Mouse (Mus musculus) limb, embryonic 10.5 days (tissue): ENCODE results near the gene Zdhhc1. TPM values are rescaled to one million over a fixed set of nuclear protein-coding genes. Genes with fewer than 3 reads are reported as not detected.

Experiments used
- DNase-seq: peaks from one replicate; pipeline ENCODE4 v3.0.0-alpha.2; 2017; ENCODE audit warnings: low spot score
- H3K27ac ChIP-seq: fragments of 300-500 bp; sonication (generic); 2 replicates; pipeline ENCODE4 v1.5.1; 2016; ENCODE audit warnings: mild to moderate bottlenecking
- H3K27me3 ChIP-seq: fragments of 300-500 bp; sonication (generic); 2 replicates; pipeline ENCODE4 v1.6.1; 2016; ENCODE audit warnings: low read depth, mild to moderate bottlenecking; ENCODE audit not compliant: poor library complexity, severe bottlenecking
- H3K36me3 ChIP-seq: fragments of 300-500 bp; sonication (generic); 2 replicates; pipeline ENCODE4 v1.6.1; 2016; ENCODE audit warnings: mild to moderate bottlenecking, moderate library complexity
- H3K4me1 ChIP-seq: fragments of 300-500 bp; sonication (generic); 2 replicates; pipeline ENCODE4 v1.6.1; 2016
- H3K4me3 ChIP-seq: fragments of 300-500 bp; sonication (generic); 2 replicates; pipeline ENCODE4 v1.5.1; 2016; ENCODE audit warnings: mild to moderate bottlenecking, moderate library complexity
- H3K9me3 ChIP-seq: fragments of 300-500 bp; sonication (generic); replicated peaks from 2 replicates; pipeline ENCODE4 v1.6.1; 2016; ENCODE audit warnings: mild to moderate bottlenecking
- WGBS: fragments of 180-500 bp; shearing (Covaris S2); methylation state at CpG from one replicate; pipeline ENCODE4 v1.1.7; 2016; 5-methylcytosine and 5-hydroxymethylcytosine counted together
- polyA plus RNA-seq: library from polyadenylated mRNA; unstranded; fragments of >200 nt; fragmentation: Nextera tagmentation; extraction: Ambion mirVana; gene quantifications from 2 replicates; pipeline ENCODE4 v1.2.1, GENCODE M21; 2016

Zdhhc1 gene
- polyA plus RNA-seq, 1 experiment from 2014 or later: 25.3 TPM

- peaks cover 73% of the 10 kb centered on the region for H3K4me1 ChIP-seq
- H3K36me3 ChIP-seq: no peaks in the 10 kb centered on the region
- no peak overlapping the region for H3K4me3 ChIP-seq
- H3K27me3 ChIP-seq: peaks cover 9% of the 10 kb centered on the region
- no peaks in the 10 kb centered on the region for H3K9me3 ChIP-seq
- WGBS: 82% methylated on average over 6 of the region's 6 CpGs
- peak overlapping the region; percentile 48 for H3K27ac ChIP-seq
- DNase-seq: no peak
Measured at GRCm38 (mm10) chr8:105514194-105514593, 17.5 kb upstream of the Zdhhc1 start.

GRCm38 (mm10) chr8:105509997-105510735 lies 13.5 kb upstream of the Zdhhc1 start:
- Histone ChIP-seq H3K36me3 (no peaks in the 10 kb centered on the region), H3K27ac (peak overlapping the region; percentile 85), H3K9me3 (no peaks in the 10 kb centered on the region), H3K4me1 (peaks cover 49% of the 10 kb centered on the region), H3K4me3 (peak overlapping the region; percentile 21; the same call in 1 of the 2 replicates), H3K27me3 (peaks cover 6% of the 10 kb centered on the region)
- WGBS: 47% methylated on average over 12 of the region's 12 CpGs
- DNase-seq: peak; percentile 45

GRCm38 (mm10) chr8:105508758-105509157 lies 12.1 kb upstream of the Zdhhc1 start:
- WGBS: 45% methylated on average over 2 of the region's 2 CpGs
- H3K4me3 ChIP-seq: 0 out of 2 replicates have a peak overlapping the region, but pooled peaks have one; percentile 8
- H3K4me1 ChIP-seq: peaks cover 35% of the 10 kb centered on the region
- peak overlapping the region; percentile 85 for H3K27ac ChIP-seq
- no peaks in the 10 kb centered on the region for H3K27me3 ChIP-seq
- no peaks in the 10 kb centered on the region for H3K36me3 ChIP-seq
- DNase-seq: peak; percentile 49
- no peaks in the 10 kb centered on the region for H3K9me3 ChIP-seq

GRCm38 (mm10) chr8:105506977-105507376 lies 10.3 kb upstream of the Zdhhc1 start:
- H3K36me3 ChIP-seq: no peaks in the 10 kb centered on the region
- no peak for DNase-seq
- no peak overlapping the region for H3K27ac ChIP-seq
- peaks cover 30% of the 10 kb centered on the region for H3K4me1 ChIP-seq
- no peaks in the 10 kb centered on the region for H3K9me3 ChIP-seq
- H3K27me3 ChIP-seq: no peaks in the 10 kb centered on the region
- 72% methylated on average over 6 of the region's 6 CpGs for WGBS
- H3K4me3 ChIP-seq: no peak overlapping the region

- peak overlapping the region; percentile 33 for H3K27ac ChIP-seq
- H3K36me3 ChIP-seq: no peaks in the 10 kb centered on the region
- H3K4me1 ChIP-seq: peaks cover 18% of the 10 kb centered on the region
- no peak overlapping the region for H3K4me3 ChIP-seq
- DNase-seq: no peak
- 92% methylated on average over 3 of the region's 3 CpGs for WGBS
- H3K9me3 ChIP-seq: no peaks in the 10 kb centered on the region
- H3K27me3 ChIP-seq: no peaks in the 10 kb centered on the region
Measured at GRCm38 (mm10) chr8:105504617-105505016, 7.9 kb upstream of the Zdhhc1 start.

- no peak for DNase-seq
- H3K27me3 ChIP-seq: no peaks in the 10 kb centered on the region
Measured at GRCm38 (mm10) chr8:105499787-105500186, 3.1 kb upstream of the Zdhhc1 start.

GRCm38 (mm10) chr8:105495350-105496302 lies 1.1 kb downstream of the Zdhhc1 start:
- no peak for DNase-seq

More at GRCm38 (mm10) chr8:105499787-105500186, 3.1 kb upstream of the Zdhhc1 start:
- H3K36me3 ChIP-seq: no peaks in the 10 kb centered on the region
- H3K27ac ChIP-seq: no peak overlapping the region
- no peaks in the 10 kb centered on the region for H3K9me3 ChIP-seq
- H3K4me3 ChIP-seq: no peak overlapping the region
- peaks cover 26% of the 10 kb centered on the region for H3K4me1 ChIP-seq
- WGBS: 69% methylated on average over 12 of the region's 12 CpGs

GRCm38 (mm10) chr8:105494566-105494965 lies 2.1 kb downstream of the Zdhhc1 start:
- Histone ChIP-seq H3K4me1 (peaks cover 43% of the 10 kb centered on the region), H3K4me3 (no peak overlapping the region), H3K27ac (no peak overlapping the region), H3K9me3 (no peaks in the 10 kb centered on the region), H3K36me3 (no peaks in the 10 kb centered on the region), H3K27me3 (no peaks in the 10 kb centered on the region)
- 84% methylated on average over 3 of the region's 3 CpGs for WGBS
- no peak for DNase-seq

More at GRCm38 (mm10) chr8:105495350-105496302, 1.1 kb downstream of the Zdhhc1 start:
- peak overlapping the region; percentile 91 for H3K4me3 ChIP-seq
- no peaks in the 10 kb centered on the region for H3K27me3 ChIP-seq
- peak overlapping the region; percentile 92 for H3K27ac ChIP-seq
- peaks cover 43% of the 10 kb centered on the region for H3K4me1 ChIP-seq
- no peaks in the 10 kb centered on the region for H3K9me3 ChIP-seq
- WGBS: 40% methylated on average over 17 of the region's 17 CpGs
- no peaks in the 10 kb centered on the region for H3K36me3 ChIP-seq

- WGBS: 10% methylated on average over 3 of the region's 3 CpGs
- no peaks in the 10 kb centered on the region for H3K27me3 ChIP-seq
- peaks cover 43% of the 10 kb centered on the region for H3K4me1 ChIP-seq
- H3K9me3 ChIP-seq: no peaks in the 10 kb centered on the region
- H3K4me3 ChIP-seq: no peak overlapping the region
- H3K36me3 ChIP-seq: no peaks in the 10 kb centered on the region
- DNase-seq: no peak
- H3K27ac ChIP-seq: no peak overlapping the region
Measured at GRCm38 (mm10) chr8:105493495-105493894, 3.2 kb downstream of the Zdhhc1 start.

GRCm38 (mm10) chr8:105489281-105489680 lies 7.4 kb downstream of the Zdhhc1 start:
- H3K4me1 ChIP-seq: peaks cover 21% of the 10 kb centered on the region
- H3K4me3 ChIP-seq: no peak overlapping the region
- 53% methylated on average over 1 of the region's 1 CpGs for WGBS
- H3K27ac ChIP-seq: no peak overlapping the region
- H3K36me3 ChIP-seq: 0 out of 2 replicates have a peak, but pooled peaks cover 3% of the 10 kb centered on the region
- H3K27me3 ChIP-seq: no peaks in the 10 kb centered on the region
- no peaks in the 10 kb centered on the region for H3K9me3 ChIP-seq
- no peak for DNase-seq

GRCm38 (mm10) chr8:105488082-105488481 lies 8.6 kb downstream of the Zdhhc1 start:
- H3K9me3 ChIP-seq: no peaks in the 10 kb centered on the region
- no peak overlapping the region for H3K27ac ChIP-seq
- WGBS: 68% methylated on average over 3 of the region's 3 CpGs
- DNase-seq: no peak
- H3K4me1 ChIP-seq: peaks cover 25% of the 10 kb centered on the region
- H3K36me3 ChIP-seq: 0 out of 2 replicates have a peak, but pooled peaks cover 3% of the 10 kb centered on the region
- no peaks in the 10 kb centered on the region for H3K27me3 ChIP-seq
- H3K4me3 ChIP-seq: no peak overlapping the region

- peak; percentile 88 for DNase-seq
- Histone ChIP-seq H3K27ac (peak overlapping the region; percentile 51), H3K4me1 (peaks cover 38% of the 10 kb centered on the region), H3K36me3 (peaks cover 11% of the 10 kb centered on the region; the same call in 1 of the 2 replicates), H3K9me3 (no peaks in the 10 kb centered on the region), H3K27me3 (no peaks in the 10 kb centered on the region), H3K4me3 (no peak overlapping the region)
- 35% methylated on average over 2 of the region's 2 CpGs for WGBS
Measured at GRCm38 (mm10) chr8:105484392-105484791, 12.3 kb downstream of the Zdhhc1 start.

- no peak overlapping the region for H3K4me3 ChIP-seq
- WGBS: 28% methylated on average over 3 of the region's 3 CpGs
- H3K27ac ChIP-seq: peak overlapping the region; percentile 51
- peaks cover 38% of the 10 kb centered on the region for H3K4me1 ChIP-seq
- no peaks in the 10 kb centered on the region for H3K27me3 ChIP-seq
- no peak for DNase-seq
- peaks cover 11% of the 10 kb centered on the region; the same call in 1 of the 2 replicates for H3K36me3 ChIP-seq
- no peaks in the 10 kb centered on the region for H3K9me3 ChIP-seq
Measured at GRCm38 (mm10) chr8:105484030-105484368, 12.7 kb downstream of the Zdhhc1 start.
